Mouse (Mus musculus): Measurements from ENCODE around the gene Olfr283. TPM values are rescaled to one million over a fixed set of nuclear protein-coding genes. Genes with fewer than 3 reads are reported as not detected.
A peak's percentile ranks its signal among the peaks of the same experiment; 100 is the strongest.
"Not testable (repeated sequence)": the region's sequence is repeated elsewhere in the genome, so short reads cannot be mapped to it uniquely, and the experiment has no call there.

Olfr283 gene
- total and polyA plus RNA-seq, 3 experiments = not detected

DNA sequence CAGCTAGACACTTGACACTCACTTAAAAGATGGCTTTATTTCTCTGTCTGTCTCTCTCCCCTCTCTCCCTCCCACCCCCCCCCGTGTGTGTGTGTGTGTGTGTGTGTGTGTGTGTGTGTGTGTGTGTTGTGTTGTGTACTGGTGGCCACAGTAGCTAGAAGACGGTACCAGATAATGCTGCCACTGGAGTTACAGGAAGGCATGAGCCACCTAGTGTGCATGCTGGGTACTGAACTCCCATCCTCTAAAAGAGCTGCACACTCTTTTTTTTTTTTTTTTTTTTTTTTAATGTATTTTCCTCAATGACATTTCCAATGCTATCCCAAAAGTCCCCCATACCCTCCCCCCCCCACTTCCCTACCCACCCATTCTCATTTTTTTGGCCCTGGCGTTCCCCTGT lies 36.5 kb upstream of the Olfr283 start:
- H3K4me3 ChIP-seq (replicated peaks in 1 of 3; ENCODE audit: low read depth in 2 of 3, low read length in 2 of 3, poor library complexity in 1 of 3); dilution Hi-C loops (cut with MboI; ENCODE audit: extremely low pct_ligation_motif_present, extremely low pct_unique_long_range_greater_than_20kb, low sequenced_read_pairs); H3K36me3 ChIP-seq (replicated peaks in 1 of 2; ENCODE audit: control insufficient read depth in 1 of 2, insufficient read depth in 1 of 2, low read length in 1 of 2); H3K27ac ChIP-seq (ENCODE audit: insufficient read depth, low read depth); H3K9ac ChIP-seq (ENCODE audit: insufficient read depth, low read depth); H3K27me3 ChIP-seq (replicated peaks); H3K9me3 ChIP-seq (replicated peaks; ENCODE audit: low read length); H3K79me2 ChIP-seq (replicated peaks; ENCODE audit: control insufficient read depth, extremely low read depth, insufficient read depth, poor library complexity, severe bottlenecking); in situ Hi-C loops (cut with MboI; ENCODE audit: low pct_ligation_motif_present, low pct_unique_long_range_greater_than_20kb, low sequenced_read_pairs): not testable (repeated sequence)
- peak; percentile 90 for TF ChIP-seq ZNF384 (IDR thresholded peaks at IDR 0.05; ENCODE audit: low read depth, low read length)
- TF ChIP-seq SMC3 (IDR thresholded peaks at IDR 0.05; ENCODE audit: low read depth, low read length) = peak; percentile 44
- TF ChIP-seq CTCF (conservative IDR thresholded peaks at IDR 0.05 in 1 of 2, IDR thresholded peaks at IDR 0.05 in 1 of 2; ENCODE audit: low read depth in 2 of 2, low read length in 2 of 2) = peak; percentile 38 to 62; a peak in 3 of 4 replicates
- peak; percentile 15 for TF ChIP-seq RAD21 (IDR thresholded peaks at IDR 0.05; ENCODE audit: low read depth, low read length)
- DNase-seq (ENCODE audit: extremely low read depth) = peak; percentile 74
- H3K4me1 ChIP-seq (ENCODE audit: control insufficient read depth in 1 of 2, insufficient read depth in 2 of 2) = peaks cover 9 to 31% of the 10 kb centered on the region in 2 experiments
- H3K4me2 ChIP-seq (ENCODE audit: insufficient read depth, low read depth, poor library complexity, severe bottlenecking) = peak overlapping the region; percentile 64

DNA sequence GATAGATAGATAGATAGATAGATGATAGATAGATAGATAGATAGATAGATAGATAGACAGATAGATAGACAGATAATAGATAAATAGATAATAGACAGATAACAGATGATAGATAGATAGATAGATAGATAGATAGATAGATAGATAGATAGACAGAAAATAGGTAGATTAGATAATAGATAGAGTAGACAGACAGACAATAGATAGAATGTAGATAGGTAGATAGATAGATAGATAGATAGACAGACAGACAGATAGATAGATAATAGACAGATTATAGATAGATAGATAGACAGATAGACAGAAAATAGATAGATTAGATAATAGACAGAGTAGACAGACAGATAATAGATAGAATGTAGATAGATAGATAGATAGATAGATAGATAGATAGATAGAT lies 36.1 kb upstream of the Olfr283 start:
- H3K9me3 ChIP-seq (replicated peaks; ENCODE audit: low read length); H3K27me3 ChIP-seq (replicated peaks); H3K4me3 ChIP-seq (replicated peaks in 1 of 3; ENCODE audit: low read depth in 2 of 3, low read length in 2 of 3, poor library complexity in 1 of 3); DNase-seq (ENCODE audit: extremely low read depth); in situ Hi-C loops (cut with MboI; ENCODE audit: low pct_ligation_motif_present, low pct_unique_long_range_greater_than_20kb, low sequenced_read_pairs); H3K27ac ChIP-seq (ENCODE audit: insufficient read depth, low read depth); dilution Hi-C loops (cut with MboI; ENCODE audit: extremely low pct_ligation_motif_present, extremely low pct_unique_long_range_greater_than_20kb, low sequenced_read_pairs); H3K9ac ChIP-seq (ENCODE audit: insufficient read depth, low read depth); H3K79me2 ChIP-seq (replicated peaks; ENCODE audit: control insufficient read depth, extremely low read depth, insufficient read depth, poor library complexity, severe bottlenecking); H3K36me3 ChIP-seq (replicated peaks in 1 of 2; ENCODE audit: control insufficient read depth in 1 of 2, insufficient read depth in 1 of 2, low read length in 1 of 2): not testable (repeated sequence)
- Histone ChIP-seq H3K4me2 (ENCODE audit: insufficient read depth, low read depth, poor library complexity, severe bottlenecking) (peak overlapping the region; percentile 64; the same call in 1 of the 2 replicates), H3K4me1 (ENCODE audit: control insufficient read depth in 1 of 2, insufficient read depth in 2 of 2) (peaks cover 6 to 26% of the 10 kb centered on the region in 2 experiments)

DNA sequence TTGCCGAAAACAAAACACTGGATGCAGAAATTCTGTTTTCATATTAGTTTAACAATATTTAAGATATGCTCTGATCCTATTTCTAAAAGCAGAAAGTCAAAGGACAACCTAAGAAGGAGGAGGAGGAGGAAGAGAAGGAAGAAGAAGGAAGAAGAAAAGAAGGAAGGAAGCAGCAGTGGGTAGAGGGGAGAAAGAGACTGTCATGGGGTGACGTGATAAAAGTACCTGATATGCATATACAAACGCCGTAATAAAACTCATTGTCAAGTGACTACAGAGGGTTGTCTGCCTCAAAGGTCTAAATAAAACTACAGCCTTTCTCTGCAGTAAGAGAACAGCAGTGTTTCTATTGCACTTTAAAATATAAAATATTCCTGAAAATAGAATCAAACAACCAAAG lies 35.2 kb upstream of the Olfr283 start:
- TF ChIP-seq ELF1 (IDR thresholded peaks at IDR 0.05; ENCODE audit: low read depth, low read length) (no peak), BHLHE40 (IDR thresholded peaks at IDR 0.05; ENCODE audit: low read depth, low read length) (no peak), USF2 (conservative IDR thresholded peaks at IDR 0.05; ENCODE audit: low read depth, low read length) (no peak), MAX (IDR thresholded peaks at IDR 0.05; ENCODE audit: low read length) (no peak), SMC3 (IDR thresholded peaks at IDR 0.05; ENCODE audit: low read depth, low read length) (no peak), RCOR1 (conservative IDR thresholded peaks at IDR 0.05; ENCODE audit: low read depth, low read length) (no peak), TCF12 (IDR thresholded peaks at IDR 0.05; ENCODE audit: low read depth, low read length) (no peak), ZC3H11A (IDR thresholded peaks at IDR 0.05; ENCODE audit: low read depth, low read length) (no peak), GABPA (IDR thresholded peaks at IDR 0.05; ENCODE audit: insufficient replicate concordance, low read depth, low read length) (no peak), ZNF384 (IDR thresholded peaks at IDR 0.05; ENCODE audit: low read depth, low read length) (no peak), EP300 (IDR thresholded peaks at IDR 0.05; ENCODE audit: low read length) (no peak), NRF1 (IDR thresholded peaks at IDR 0.05; ENCODE audit: low read depth, low read length) (no peak), UBTF (IDR thresholded peaks at IDR 0.05; ENCODE audit: low read depth, low read length) (no peak), POLR2A (IDR thresholded peaks at IDR 0.05; ENCODE audit: low read depth, low read length) (no peak), JUN (IDR thresholded peaks at IDR 0.05; ENCODE audit: insufficient read depth, low read depth, low read length) (no peak), IRF4 (IDR thresholded peaks at IDR 0.05; ENCODE audit: low read depth, low read length) (no peak), ZKSCAN1 (IDR thresholded peaks at IDR 0.05; ENCODE audit: borderline replicate concordance, low read depth, low read length) (no peak)
- no peak overlapping the region for H3K27ac ChIP-seq (ENCODE audit: insufficient read depth, low read depth)
- no peaks in the 10 kb centered on the region for H3K9me3 ChIP-seq (replicated peaks; ENCODE audit: low read length)
- H3K9ac ChIP-seq (ENCODE audit: insufficient read depth, low read depth) = no peak overlapping the region
- dilution Hi-C loops (cut with MboI; ENCODE audit: extremely low pct_ligation_motif_present, extremely low pct_unique_long_range_greater_than_20kb, low sequenced_read_pairs) = no loop called here
- H3K4me2 ChIP-seq (ENCODE audit: insufficient read depth, low read depth, poor library complexity, severe bottlenecking) = no peak overlapping the region
- peak; percentile 21 for DNase-seq (ENCODE audit: extremely low read depth)
- H3K79me2 ChIP-seq (replicated peaks; ENCODE audit: control insufficient read depth, extremely low read depth, insufficient read depth, poor library complexity, severe bottlenecking) = no peaks in the 10 kb centered on the region
- no peak overlapping the region for H3K4me3 ChIP-seq (replicated peaks in 1 of 3; ENCODE audit: low read depth in 2 of 3, low read length in 2 of 3, poor library complexity in 1 of 3)
- in situ Hi-C loops (cut with MboI; ENCODE audit: low pct_ligation_motif_present, low pct_unique_long_range_greater_than_20kb, low sequenced_read_pairs) = no loop called here
- H3K27me3 ChIP-seq (replicated peaks) = peaks cover 4% of the 10 kb centered on the region
- H3K4me1 ChIP-seq (ENCODE audit: control insufficient read depth in 1 of 2, insufficient read depth in 2 of 2) = peaks cover 2 to 21% of the 10 kb centered on the region in 2 experiments; a peak in 3 of 4 replicates
- H3K36me3 ChIP-seq (replicated peaks in 1 of 2; ENCODE audit: control insufficient read depth in 1 of 2, insufficient read depth in 1 of 2, low read length in 1 of 2) = no peaks in the 10 kb centered on the region
